Mouse (Mus musculus): ENCODE data around the gene Lrrc36.
A peak's percentile ranks its signal among the peaks of the same experiment; 100 is the strongest.

DNA sequence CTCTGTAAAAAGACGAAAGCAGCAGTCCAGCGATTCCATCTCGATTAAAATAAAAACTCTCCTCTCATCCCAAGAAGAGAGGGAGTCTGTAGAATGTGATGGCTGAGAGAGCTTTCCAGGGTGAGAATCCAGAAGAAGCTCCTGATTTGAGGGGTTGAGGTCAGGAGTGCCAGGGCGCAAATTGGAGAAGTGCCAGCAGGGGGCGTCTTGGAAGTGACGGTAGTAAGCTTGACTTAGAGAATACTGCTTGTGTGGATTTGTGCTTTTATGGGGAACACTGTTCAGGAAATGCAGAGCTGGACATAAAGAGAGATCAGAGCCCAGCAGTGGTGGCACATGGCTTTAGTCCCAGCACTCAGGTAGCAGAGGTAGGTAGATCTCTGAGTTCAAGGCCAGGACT is 28.1 kb downstream of the Lrrc36 start:
- TF ChIP-seq CTCF (conservative IDR thresholded peaks at IDR 0.05; ENCODE audit: low read length), result peak; percentile 88
- no peak for TF ChIP-seq NANOG (IDR thresholded peaks at IDR 0.05; ENCODE audit: borderline replicate concordance, low read length)
- no peak for TF ChIP-seq POU5F1 (IDR thresholded peaks at IDR 0.05; ENCODE audit: borderline replicate concordance, low read length)

Data from E14TG2a.4 (cell line).